Mouse (Mus musculus) neutrophil, adult 65 days (primary cell): Measurements from ENCODE around the gene Snf8. TPM values are rescaled to one million over a fixed set of nuclear protein-coding genes. Genes with fewer than 3 reads are reported as not detected.

Experiments
- total RNA-seq: library from RNA; stranded (reverse); gene quantifications from 2 replicates; pipeline ENCODE4 v1.2.4, GENCODE M21; 2023

Gene Snf8
- total RNA-seq, result 60.6 and 64.6 TPM in 2 replicates

DNA sequence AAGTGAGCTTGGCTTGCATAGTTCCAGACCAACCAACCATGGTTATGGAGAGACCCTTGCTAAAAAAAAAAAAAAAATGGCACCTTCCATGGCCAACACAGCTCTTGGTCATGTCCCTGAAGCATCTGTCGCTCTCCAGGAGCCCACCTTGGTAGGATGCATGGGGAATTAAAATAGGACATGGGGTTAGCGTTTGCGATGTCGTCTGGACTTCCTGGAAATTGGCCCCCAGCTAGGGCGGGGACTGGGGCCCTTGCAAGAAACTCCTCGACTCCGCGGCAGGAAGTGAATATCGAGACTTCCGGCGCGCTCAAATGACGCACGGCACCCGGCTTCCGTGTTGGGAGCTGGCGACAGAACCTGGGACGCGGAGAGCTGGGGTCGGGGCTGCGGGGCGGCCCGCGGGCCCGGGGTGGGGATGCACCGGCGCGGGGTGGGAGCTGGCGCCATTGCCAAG lies at the start of gene Snf8:
Snf8 (plus strand) TSS at position 290 of the 457 bp plus-strand sequence.

DNA sequence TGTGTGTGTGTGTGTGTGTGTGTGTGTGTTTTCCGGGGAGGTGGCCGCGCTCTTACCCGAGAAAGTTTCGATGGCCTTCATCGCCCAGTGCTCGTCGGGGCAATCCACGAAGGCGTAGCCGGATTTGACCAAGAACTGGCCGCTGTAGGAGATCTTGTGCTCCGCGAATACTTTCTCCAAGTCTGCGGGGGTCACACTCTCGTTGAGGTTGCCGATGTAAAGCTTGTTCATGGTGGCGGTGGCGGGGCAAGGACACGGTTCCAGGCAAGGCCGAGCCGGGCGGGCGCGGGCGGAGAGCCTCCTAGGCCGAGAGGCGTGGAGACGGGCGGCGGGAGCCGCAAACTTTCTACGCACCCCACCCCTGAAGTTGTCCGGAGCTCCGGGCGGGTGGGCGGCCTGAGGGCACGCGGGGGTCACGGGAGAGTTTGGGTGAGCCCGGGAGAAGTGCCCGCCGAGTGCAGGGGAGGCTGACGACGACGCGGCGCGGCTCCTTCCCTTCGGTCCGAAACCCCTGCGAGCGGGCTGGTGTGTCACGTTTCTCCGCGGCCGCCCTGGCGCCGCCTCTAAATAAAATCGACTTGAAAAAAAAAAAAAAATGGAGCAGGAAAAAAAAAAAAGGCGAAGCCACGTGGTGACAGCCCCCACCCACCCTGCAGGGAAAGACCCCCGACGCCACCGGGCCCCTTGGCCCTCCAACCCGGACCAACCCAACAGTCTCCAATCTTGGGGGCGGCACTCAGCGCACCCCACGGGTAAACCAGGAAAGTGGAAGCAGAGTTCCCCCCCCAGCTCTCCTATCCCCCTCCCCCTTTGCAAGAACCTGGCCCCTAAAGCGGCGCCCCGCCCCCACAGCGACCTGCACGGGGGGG lies 29.0 kb upstream of the Snf8 start, which contains the start of gene Igf2bp1:
Igf2bp1 (minus strand) TSS at position 538 of the 869 bp plus-strand sequence.

DNA sequence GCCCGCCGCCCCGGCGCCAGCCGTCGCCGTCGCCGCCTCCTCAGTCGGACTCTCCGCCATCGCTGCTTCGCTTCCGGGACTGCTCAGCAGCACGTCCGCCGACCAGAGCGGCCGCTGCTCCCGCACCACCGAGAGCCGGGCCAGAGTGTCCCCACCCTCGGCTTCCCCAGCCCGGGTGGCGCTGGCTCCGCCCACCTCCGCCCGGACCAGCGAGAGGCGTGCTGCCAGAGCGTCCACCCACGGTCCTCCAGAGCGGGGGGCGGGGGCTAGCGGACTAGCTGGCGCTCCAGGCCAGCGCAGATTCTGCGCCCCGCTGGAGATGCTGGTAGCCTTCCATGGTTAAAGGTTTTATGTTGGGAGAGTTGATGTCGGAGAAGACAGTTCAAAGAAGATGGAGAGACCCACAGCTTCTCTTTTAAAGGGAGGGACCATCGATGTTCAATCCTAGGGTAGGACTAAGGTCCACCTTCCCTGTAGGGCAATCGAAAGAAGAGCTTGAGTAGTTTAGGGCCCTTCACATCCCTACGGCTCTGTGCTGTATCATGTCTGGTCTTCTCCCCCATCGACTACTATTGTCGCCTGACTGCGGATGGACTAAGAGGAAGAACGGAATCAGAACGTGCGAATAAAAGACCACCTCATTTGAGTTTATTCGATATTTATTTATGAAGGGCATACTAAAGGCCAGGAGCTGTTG lies 30.7 kb downstream of the Snf8 start, which contains the start of gene Ube2z:
Ube2z (minus strand) TSS at position 174 of the 697 bp plus-strand sequence.

DNA sequence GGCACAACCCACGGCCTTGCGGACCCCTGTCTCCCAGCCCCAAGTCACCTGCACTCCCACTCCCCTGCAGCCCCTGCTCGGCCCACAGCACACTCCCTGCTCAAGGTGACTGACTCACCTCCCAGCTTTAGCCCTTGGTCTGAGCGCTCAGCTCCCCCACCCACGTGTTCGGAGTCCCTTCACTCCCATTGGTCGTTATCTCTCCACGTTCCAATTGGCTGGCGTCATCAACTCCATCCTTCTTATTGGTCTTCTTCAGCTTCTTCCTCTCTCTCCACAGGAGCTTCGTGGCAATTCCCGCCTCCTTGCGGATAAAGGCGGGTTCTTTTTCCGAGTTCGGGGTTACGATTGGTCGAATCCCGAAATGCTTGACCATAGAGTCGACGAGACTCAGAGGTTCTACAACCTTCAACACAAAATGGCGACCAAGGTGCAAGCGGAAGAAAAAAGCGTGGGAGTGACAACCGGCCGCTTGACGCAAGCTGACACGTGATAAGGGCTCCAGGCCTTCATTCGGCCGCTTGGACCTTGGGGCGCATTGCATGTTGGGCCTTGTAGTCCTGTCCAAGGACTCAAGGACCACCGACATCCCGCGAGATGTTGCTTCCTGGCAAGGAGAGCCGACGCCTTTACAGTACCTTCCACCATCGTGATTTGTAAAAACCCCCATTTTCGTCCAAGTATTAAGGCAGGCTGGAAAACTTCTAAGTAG lies 41.0 kb downstream of the Snf8 start, which contains the start of gene Atp5g1:
Atp5g1 (minus strand) TSS at position 162 of the 712 bp plus-strand sequence.

Other genes starting within 250 kb of the Snf8 start
- gene Phospho1, start 210.4 kb upstream of the Snf8 start, total RNA-seq, result 200 and 210 TPM in 2 replicates
- gene Gngt2, start 197.7 kb upstream of the Snf8 start, total RNA-seq, result 16.3 and 25.1 TPM in 2 replicates
- gene Abi3, start 192.4 kb upstream of the Snf8 start, total RNA-seq, result 6.3 and 12.1 TPM in 2 replicates
- not detected in 2 replicates for gene B4galnt2, start 120.0 kb upstream of the Snf8 start, total RNA-seq
- not detected in 2 replicates for gene Igf2bp1, start 28.9 kb upstream of the Snf8 start, total RNA-seq
- not detected in 2 replicates for gene Gip, start 10.3 kb upstream of the Snf8 start, total RNA-seq
- gene Ube2z, start 30.5 kb downstream of the Snf8 start, total RNA-seq, result 33.2 and 47.0 TPM in 2 replicates
- gene Atp5g1, start 40.8 kb downstream of the Snf8 start, total RNA-seq, result 55.7 and 68.4 TPM in 2 replicates
- gene Calcoco2, start 77.1 kb downstream of the Snf8 start, total RNA-seq, result not detected in 2 replicates
- not detected in 2 replicates for gene Ttll6, start 98.9 kb downstream of the Snf8 start, total RNA-seq
- gene Hoxb13, start 159.4 kb downstream of the Snf8 start, total RNA-seq, result not detected in 2 replicates
- gene Hoxb9, start 236.6 kb downstream of the Snf8 start, total RNA-seq, result not detected in 2 replicates
- not detected in 2 replicates for gene Hoxb8, start 247.0 kb downstream of the Snf8 start, total RNA-seq